In genomic region chr1:134955050-134955636, GRCm38 (mm10) we compare ENCODE assay signal across 8 mouse cellular contexts. TPM values are rescaled to one million over a fixed set of nuclear protein-coding genes. Genes with fewer than 3 reads are reported as not detected.
DNase-seq lines count a peak whose midpoint lies in the region; ATAC-seq lines count a peak whose summit lies in the region.

No protein-coding gene starts in this region.

- ATAC-seq in forebrain, embryonic 14.5 days = no peak
- peak; percentile 6; the same call in 1 of the 2 replicates for ATAC-seq in liver, embryonic 12.5 days

- no peaks in the 10 kb centered on the region for H3K27me3 ChIP-seq in heart, embryonic 10.5 days (ENCODE audit: insufficient read depth, poor library complexity, severe bottlenecking)
- H3K27me3 ChIP-seq in forebrain, embryonic 14.5 days (replicated peaks; ENCODE audit: control insufficient read depth, insufficient read depth, low read length) = no peaks in the 10 kb centered on the region
- H3K27me3 ChIP-seq in liver, embryonic 12.5 days (replicated peaks) = no peaks in the 10 kb centered on the region

- no peaks in the 10 kb centered on the region for H3K9me3 ChIP-seq in heart, embryonic 10.5 days
- H3K9me3 ChIP-seq in forebrain, embryonic 14.5 days (replicated peaks; ENCODE audit: control insufficient read depth, low read length) = no peaks in the 10 kb centered on the region
- no peaks in the 10 kb centered on the region for H3K9me3 ChIP-seq in liver, embryonic 12.5 days (replicated peaks)

- DNase-seq in heart, embryonic 10.5 days (ENCODE audit: low spot score) = no peak
- DNase-seq in heart, postnatal 14 days = no peak
- peak; percentile 69 for DNase-seq in MN1 (ENCODE audit: low spot score)
- no peak for DNase-seq in forebrain, embryonic 14.5 days (ENCODE audit: low spot score)
- DNase-seq in retina, embryonic 14.5 days (ENCODE audit: low spot score) = peak; percentile 33
- no peak for DNase-seq in spleen, postnatal 4 days (ENCODE audit: low spot score in 2 of 2)
- DNase-seq in gastrocnemius, postnatal 10 days = no peak

- H3K4me2 ChIP-seq in forebrain, embryonic 14.5 days (ENCODE audit: low read length) = peak overlapping the region; percentile 79
- H3K4me2 ChIP-seq in liver, embryonic 12.5 days = peak overlapping the region; percentile 89

- intact Hi-C loops in heart, postnatal 14 days (cut with DNase I) = no loop called here

- WGBS in heart, embryonic 10.5 days = 4% methylated on average over 16 of the region's 16 CpGs
- 4% methylated on average over 16 of the region's 16 CpGs for WGBS in forebrain, embryonic 14.5 days
- 3% methylated on average over 16 of the region's 16 CpGs for WGBS in liver, embryonic 12.5 days (ENCODE audit: insufficient replicate concordance)

- H3K4me1 ChIP-seq in heart, embryonic 10.5 days = peaks cover 46% of the 10 kb centered on the region
- H3K4me1 ChIP-seq in forebrain, embryonic 14.5 days (ENCODE audit: control insufficient read depth, insufficient read depth, low read length) = peaks cover 5% of the 10 kb centered on the region; the same call in 1 of the 2 replicates
- peaks cover 28% of the 10 kb centered on the region for H3K4me1 ChIP-seq in liver, embryonic 12.5 days

- peak overlapping the region; percentile 90 for H3K4me3 ChIP-seq in heart, embryonic 10.5 days
- peak overlapping the region; percentile 77 for H3K4me3 ChIP-seq in forebrain, embryonic 14.5 days (ENCODE audit: low read depth, low read length)
- peak overlapping the region; percentile 94 for H3K4me3 ChIP-seq in liver, embryonic 12.5 days

- no peaks in the 10 kb centered on the region for H3K36me3 ChIP-seq in heart, embryonic 10.5 days
- H3K36me3 ChIP-seq in forebrain, embryonic 14.5 days (ENCODE audit: control insufficient read depth, insufficient read depth, low read length) = no peaks in the 10 kb centered on the region
- H3K36me3 ChIP-seq in liver, embryonic 12.5 days = no peaks in the 10 kb centered on the region

- H3K27ac ChIP-seq in heart, embryonic 10.5 days = peak overlapping the region; percentile 95
- H3K27ac ChIP-seq in forebrain, embryonic 14.5 days (ENCODE audit: low read depth, low read length) = peak overlapping the region; percentile 95
- H3K27ac ChIP-seq in liver, embryonic 12.5 days = peak overlapping the region; percentile 81

- peak overlapping the region; percentile 89 for H3K9ac ChIP-seq in forebrain, embryonic 14.5 days (ENCODE audit: low read length)
- H3K9ac ChIP-seq in liver, embryonic 12.5 days = peak overlapping the region; percentile 90

RNA-seq across cellular contexts. Expression of gene Ppp1r12b, which starts 0.6 kb away (rescaled TPM):
- 15.2 and 24.5 TPM in 2 replicates for polyA plus RNA-seq in heart, embryonic 10.5 days (2016; fragmentation: Nextera tagmentation; extraction: Ambion mirVana)
- total RNA-seq in heart, postnatal 14 days (2021) = 100 to 1,000 TPM; 140 to 142 TPM
- 9.4 and 14.9 TPM in 2 replicates for polyA plus RNA-seq in forebrain, embryonic 14.5 days (2014; fragmentation: Nextera tagmentation; extraction: Ambion mirVana)
- polyA plus RNA-seq in liver, embryonic 12.5 days (2016; fragmentation: Nextera tagmentation; extraction: Ambion mirVana) = 3.7 and 4.8 TPM in 2 replicates
- 100 to 1,000 TPM; 199 to 221 TPM for total RNA-seq in gastrocnemius, postnatal 10 days (2021)

RNA-seq across cellular contexts. Expression of gene Ube2t, which starts 7.2 kb away (rescaled TPM):
- 49.3 and 51.9 TPM in 2 replicates for polyA plus RNA-seq in heart, embryonic 10.5 days (2016; fragmentation: Nextera tagmentation; extraction: Ambion mirVana)
- 1 to 10 TPM; 6.0 to 6.3 TPM for total RNA-seq in heart, postnatal 14 days (2021)
- 27.5 and 33.8 TPM in 2 replicates for polyA plus RNA-seq in forebrain, embryonic 14.5 days (2014; fragmentation: Nextera tagmentation; extraction: Ambion mirVana)
- 42.6 and 43.9 TPM in 2 replicates for polyA plus RNA-seq in liver, embryonic 12.5 days (2016; fragmentation: Nextera tagmentation; extraction: Ambion mirVana)
- total RNA-seq in gastrocnemius, postnatal 10 days (2021) = 1 to 10 TPM; 7.2 to 8.8 TPM

Comparison
In these comparisons a context has a peak if more than half of its experiments do, and no peak if none do; other contexts are left out.
1. DNase-seq: peak in MN1 (single experiment) and retina, embryonic 14.5 days (single experiment); none in heart, embryonic 10.5 days (single experiment), heart, postnatal 14 days (0 of 2), forebrain, embryonic 14.5 days (single experiment), spleen, postnatal 4 days (0 of 2) and gastrocnemius, postnatal 10 days (single experiment).
2. Peak in every context shown above with its lines, with median percentiles within 50 percentile points of each other: H3K27ac ChIP-seq and H3K4me3 ChIP-seq.